Comparison of ENCODE assay signal across 8 mouse cellular contexts in genomic region chr11:116024356-116024808, GRCm38 (mm10). TPM values are rescaled to one million over a fixed set of nuclear protein-coding genes. Genes with fewer than 3 reads are reported as not detected.
A peak's percentile ranks its signal among the peaks of the same experiment; 100 is the strongest.
DNase-seq lines count a peak whose midpoint lies in the region; ATAC-seq and TF ChIP-seq lines count a peak whose summit lies in the region.

No protein-coding gene starts in this region.

- TF ChIP-seq EP300 in liver, embryonic 14.5 days (IDR thresholded peaks at IDR 0.05; ENCODE audit: low read depth) = peak; percentile 79
- peak; percentile 96 for TF ChIP-seq EP300 in stomach, postnatal 0 days (optimal IDR thresholded peaks at IDR 0.05)

- H3K9ac ChIP-seq in heart, embryonic 14.5 days (ENCODE audit: low read length) = peak overlapping the region; percentile 100
- H3K9ac ChIP-seq in liver, embryonic 14.5 days (replicated peaks) = peak overlapping the region; percentile 99
- peak overlapping the region; percentile 99 for H3K9ac ChIP-seq in neural tube, embryonic 11.5 days (ENCODE audit: low read length)
- peak overlapping the region; percentile 99 for H3K9ac ChIP-seq in stomach, postnatal 0 days (ENCODE audit: low read length)

- H3K4me3 ChIP-seq in heart, embryonic 14.5 days (ENCODE audit: control insufficient read depth in 1 of 2, insufficient read depth in 1 of 2, low read depth in 1 of 2, low read length in 2 of 2) = peak overlapping the region; percentile 93 to 94
- H3K4me3 ChIP-seq in liver, embryonic 14.5 days (ENCODE audit: insufficient read depth in 1 of 2, low read depth in 2 of 2, low read length in 2 of 2) = peak overlapping the region; percentile 73 to 93
- peak overlapping the region; percentile 98 for H3K4me3 ChIP-seq in neural tube, embryonic 11.5 days (ENCODE audit: low read depth, low read length)
- peak overlapping the region; percentile 89 for H3K4me3 ChIP-seq in stomach, postnatal 0 days (ENCODE audit: low read depth, low read length)

- H3K9me3 ChIP-seq in heart, embryonic 14.5 days (ENCODE audit: control insufficient read depth, low read length) = no peaks in the 10 kb centered on the region
- H3K9me3 ChIP-seq in liver, embryonic 14.5 days (ENCODE audit: control insufficient read depth, low read length) = no peaks in the 10 kb centered on the region
- no peaks in the 10 kb centered on the region for H3K9me3 ChIP-seq in neural tube, embryonic 11.5 days (ENCODE audit: control insufficient read depth, low read length)
- H3K9me3 ChIP-seq in stomach, postnatal 0 days (ENCODE audit: control insufficient read depth, low read length) = no peaks in the 10 kb centered on the region

- peak overlapping the region; percentile 99 for H3K27ac ChIP-seq in heart, embryonic 14.5 days (replicated peaks in 1 of 2; ENCODE audit: control insufficient read depth in 1 of 2, insufficient read depth in 1 of 2, low read depth in 2 of 2, low read length in 2 of 2)
- H3K27ac ChIP-seq in liver, embryonic 14.5 days = peak overlapping the region; percentile 98
- H3K27ac ChIP-seq in neural tube, embryonic 11.5 days (ENCODE audit: low read depth, low read length) = peak overlapping the region; percentile 99
- H3K27ac ChIP-seq in stomach, postnatal 0 days (replicated peaks) = peak overlapping the region; percentile 98

- no peak for TF ChIP-seq CTCF in liver, embryonic 14.5 days (IDR thresholded peaks at IDR 0.05; ENCODE audit: low read depth)
- no peak for TF ChIP-seq CTCF in stomach, postnatal 0 days (IDR thresholded peaks at IDR 0.05; ENCODE audit: low read depth)

- H3K4me1 ChIP-seq in heart, embryonic 14.5 days (ENCODE audit: control insufficient read depth in 2 of 2, insufficient read depth in 2 of 2, low read length in 2 of 2) = peaks cover 0 to 13% of the 10 kb centered on the region in 2 experiments; a peak in 2 of 4 replicates
- peaks cover 6 to 14% of the 10 kb centered on the region in 2 experiments for H3K4me1 ChIP-seq in liver, embryonic 14.5 days (replicated peaks; ENCODE audit: control insufficient read depth in 2 of 2, insufficient read depth in 2 of 2, low read length in 1 of 2)
- peaks cover 2% of the 10 kb centered on the region; the same call in 1 of the 2 replicates for H3K4me1 ChIP-seq in neural tube, embryonic 11.5 days (ENCODE audit: control insufficient read depth, insufficient read depth, low read length)
- H3K4me1 ChIP-seq in stomach, postnatal 0 days (replicated peaks; ENCODE audit: control insufficient read depth, insufficient read depth) = no peaks in the 10 kb centered on the region

- under 1% methylated on average over 36 of the region's 37 CpGs for WGBS in heart, embryonic 14.5 days
- WGBS in liver, embryonic 14.5 days (ENCODE audit: insufficient replicate concordance) = 0% methylated on average over 37 of the region's 37 CpGs
- under 1% methylated on average over 37 of the region's 37 CpGs for WGBS in neural tube, embryonic 11.5 days
- under 1% methylated on average over 37 of the region's 37 CpGs for WGBS in stomach, postnatal 0 days

- ATAC-seq in heart, embryonic 14.5 days (ENCODE audit: insufficient number of reproducible peaks, insufficient read depth, low FRiP score, low read depth) = peak; percentile 93
- peak; percentile 90 for ATAC-seq in liver, embryonic 14.5 days (ENCODE audit: insufficient read depth)
- ATAC-seq in neural tube, embryonic 11.5 days (ENCODE audit: insufficient read depth, low FRiP score, low TSS enrichment) = peak; percentile 96
- peak; percentile 92 for ATAC-seq in stomach, postnatal 0 days (ENCODE audit: low FRiP score, low TSS enrichment)

- DNase-seq in CD8-positive naive resting alpha-beta T cell, adult 2 months (ENCODE audit: low read depth in 2 of 2, low spot score in 2 of 2) = peak; percentile 97 to 98
- DNase-seq in c-Kit-negative CD71-positive TER-119-positive erythroid progenitor cells, embryonic 14.5 days (ENCODE audit: low read depth, low spot score) = peak; percentile 97
- DNase-seq in fibroblast of lung, adult 2 months (ENCODE audit: low read depth) = peak; percentile 98
- DNase-seq in kidney, postnatal 14 days = peak; percentile 98
- DNase-seq in liver, embryonic 14.5 days (ENCODE audit: low read depth in 3 of 3, low spot score in 3 of 3) = peak; percentile 99
- DNase-seq in neural tube, embryonic 11.5 days (ENCODE audit: low spot score) = peak; percentile 97
- peak; percentile 96 for DNase-seq in stomach, postnatal 0 days (ENCODE audit: low spot score)

- no peaks in the 10 kb centered on the region for H3K27me3 ChIP-seq in heart, embryonic 14.5 days (ENCODE audit: control insufficient read depth, insufficient read depth, low read length)
- no peaks in the 10 kb centered on the region for H3K27me3 ChIP-seq in liver, embryonic 14.5 days (ENCODE audit: control insufficient read depth, insufficient read depth, low read length)
- no peaks in the 10 kb centered on the region for H3K27me3 ChIP-seq in neural tube, embryonic 11.5 days (ENCODE audit: control insufficient read depth, insufficient read depth, low read length)
- H3K27me3 ChIP-seq in stomach, postnatal 0 days (ENCODE audit: control insufficient read depth, insufficient read depth, low read length) = no peaks in the 10 kb centered on the region

- H3K4me2 ChIP-seq in heart, embryonic 14.5 days (ENCODE audit: low read length) = peak overlapping the region; percentile 69
- H3K4me2 ChIP-seq in liver, embryonic 14.5 days (ENCODE audit: low read depth) = peak overlapping the region; percentile 77
- peak overlapping the region; percentile 45; the same call in 1 of the 2 replicates for H3K4me2 ChIP-seq in neural tube, embryonic 11.5 days (ENCODE audit: low read depth)
- peak overlapping the region; percentile 44; the same call in 1 of the 2 replicates for H3K4me2 ChIP-seq in stomach, postnatal 0 days (replicated peaks; ENCODE audit: low read depth)

- H3K36me3 ChIP-seq in heart, embryonic 14.5 days (ENCODE audit: control insufficient read depth, insufficient read depth, low read length) = peaks cover 23% of the 10 kb centered on the region
- peaks cover 20% of the 10 kb centered on the region for H3K36me3 ChIP-seq in liver, embryonic 14.5 days (replicated peaks; ENCODE audit: control insufficient read depth, insufficient read depth, low read depth)
- H3K36me3 ChIP-seq in neural tube, embryonic 11.5 days (ENCODE audit: control insufficient read depth, insufficient read depth, low read length) = no peaks in the 10 kb centered on the region
- H3K36me3 ChIP-seq in stomach, postnatal 0 days (ENCODE audit: control insufficient read depth, insufficient read depth, low read length) = peaks cover 9% of the 10 kb centered on the region

RNA-seq across cellular contexts. Expression of gene H3f3b, which starts 3.4 kb away (rescaled TPM):
- polyA plus RNA-seq in heart, embryonic 14.5 days (2014; fragmentation: Nextera tagmentation; extraction: Ambion mirVana) = 649 and 684 TPM in 2 replicates
- polyA plus RNA-seq in liver, embryonic 14.5 days (2012; rRNA removed) = 173 and 248 TPM in 2 replicates
- polyA plus RNA-seq in liver, embryonic 14.5 days (2014; fragmentation: Nextera tagmentation; extraction: Ambion mirVana) = 651 and 676 TPM in 2 replicates
- polyA plus RNA-seq in neural tube, embryonic 11.5 days (2014; fragmentation: Nextera tagmentation; extraction: Ambion mirVana) = 1,827 and 1,865 TPM in 2 replicates
- 1,343 and 1,357 TPM in 2 replicates for polyA plus RNA-seq in stomach, postnatal 0 days (2015; fragmentation: Nextera tagmentation; extraction: Ambion mirVana)

RNA-seq across cellular contexts. Expression of gene Unk, which starts 5.7 kb away (rescaled TPM):
- 19.3 and 20.9 TPM in 2 replicates for polyA plus RNA-seq in heart, embryonic 14.5 days (2014; fragmentation: Nextera tagmentation; extraction: Ambion mirVana)
- polyA plus RNA-seq in liver, embryonic 14.5 days (2012; rRNA removed) = 10.4 and 12.1 TPM in 2 replicates
- polyA plus RNA-seq in liver, embryonic 14.5 days (2014; fragmentation: Nextera tagmentation; extraction: Ambion mirVana) = 6.4 and 7.9 TPM in 2 replicates
- 30.3 and 34.4 TPM in 2 replicates for polyA plus RNA-seq in neural tube, embryonic 11.5 days (2014; fragmentation: Nextera tagmentation; extraction: Ambion mirVana)
- polyA plus RNA-seq in stomach, postnatal 0 days (2015; fragmentation: Nextera tagmentation; extraction: Ambion mirVana) = 8.3 and 9.1 TPM in 2 replicates

RNA-seq across cellular contexts. Expression of gene Galk1, which starts 11.9 kb away (rescaled TPM):
- 126 and 128 TPM in 2 replicates for polyA plus RNA-seq in heart, embryonic 14.5 days (2014; fragmentation: Nextera tagmentation; extraction: Ambion mirVana)
- polyA plus RNA-seq in liver, embryonic 14.5 days (2012; rRNA removed) = 55.9 and 59.1 TPM in 2 replicates
- 102 and 113 TPM in 2 replicates for polyA plus RNA-seq in liver, embryonic 14.5 days (2014; fragmentation: Nextera tagmentation; extraction: Ambion mirVana)
- polyA plus RNA-seq in neural tube, embryonic 11.5 days (2014; fragmentation: Nextera tagmentation; extraction: Ambion mirVana) = 122 and 124 TPM in 2 replicates
- polyA plus RNA-seq in stomach, postnatal 0 days (2015; fragmentation: Nextera tagmentation; extraction: Ambion mirVana) = 119 and 126 TPM in 2 replicates

RNA-seq across cellular contexts. Expression of gene Itgb4, which starts 49.9 kb away (rescaled TPM):
- polyA plus RNA-seq in heart, embryonic 14.5 days (2014; fragmentation: Nextera tagmentation; extraction: Ambion mirVana) = 0.84 and 0.93 TPM in 2 replicates
- 0.10 and 0.11 TPM in 2 replicates for polyA plus RNA-seq in liver, embryonic 14.5 days (2012; rRNA removed)
- 0.16 and 0.17 TPM in 2 replicates for polyA plus RNA-seq in liver, embryonic 14.5 days (2014; fragmentation: Nextera tagmentation; extraction: Ambion mirVana)
- 0.58 and 0.72 TPM in 2 replicates for polyA plus RNA-seq in neural tube, embryonic 11.5 days (2014; fragmentation: Nextera tagmentation; extraction: Ambion mirVana)
- 12.7 and 14.6 TPM in 2 replicates for polyA plus RNA-seq in stomach, postnatal 0 days (2015; fragmentation: Nextera tagmentation; extraction: Ambion mirVana)

RNA-seq across cellular contexts. Expression of gene Unc13d, which starts 53.4 kb away (rescaled TPM):
- polyA plus RNA-seq in heart, embryonic 14.5 days (2014; fragmentation: Nextera tagmentation; extraction: Ambion mirVana) = 0.66 and 0.69 TPM in 2 replicates
- polyA plus RNA-seq in liver, embryonic 14.5 days (2012; rRNA removed) = 18.7 and 19.6 TPM in 2 replicates
- 14.9 and 16.8 TPM in 2 replicates for polyA plus RNA-seq in liver, embryonic 14.5 days (2014; fragmentation: Nextera tagmentation; extraction: Ambion mirVana)
- 1.3 and 1.5 TPM in 2 replicates for polyA plus RNA-seq in neural tube, embryonic 11.5 days (2014; fragmentation: Nextera tagmentation; extraction: Ambion mirVana)
- 2.3 and 2.8 TPM in 2 replicates for polyA plus RNA-seq in stomach, postnatal 0 days (2015; fragmentation: Nextera tagmentation; extraction: Ambion mirVana)

Comparison
In these comparisons a context has a peak if more than half of its experiments do, and no peak if none do; other contexts are left out.
1. Peak in every context shown above with its lines: DNase-seq, ATAC-seq, H3K4me3 ChIP-seq and H3K27ac ChIP-seq.